Mouse (Mus musculus): ENCODE results near the gene Gm13040. TPM values are rescaled to one million over a fixed set of nuclear protein-coding genes. Genes with fewer than 3 reads are reported as not detected.
"Not testable (repeated sequence)": the region's sequence is repeated elsewhere in the genome, so short reads cannot be mapped to it uniquely, and the experiment has no call there.

The Gm13040 gene
- not detected in 2 replicates for polyA plus RNA-seq (2015; fragmentation: Nextera tagmentation; extraction: Ambion mirVana)

DNA sequence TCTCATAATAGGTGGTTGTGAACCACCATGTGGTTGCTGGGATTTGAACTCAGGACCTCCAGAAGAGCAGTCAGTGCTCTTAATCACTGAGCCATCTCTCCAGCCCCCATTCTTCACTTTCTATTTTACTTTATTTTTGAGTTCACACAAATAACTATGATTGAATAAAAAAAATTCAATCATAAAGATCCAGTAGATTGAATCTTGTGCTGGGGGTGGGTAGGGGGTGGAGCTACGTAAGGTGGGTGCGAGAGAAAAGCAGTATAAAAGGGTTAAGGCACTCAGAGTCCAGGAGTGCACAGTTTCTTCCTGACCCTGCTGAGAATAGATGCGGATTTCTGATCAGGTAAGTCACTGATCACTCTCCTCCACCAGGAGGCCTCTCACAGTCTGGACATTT is at the start of gene Gm13040:
Gene Gm13040, plus strand, starts transcription at position 301 of the 400 bp plus-strand sequence.
- not testable (repeated sequence) for H3K4me2 ChIP-seq (replicated peaks); H3K27ac ChIP-seq; H3K4me3 ChIP-seq (replicated peaks); ATAC-seq; H3K36me3 ChIP-seq; H3K4me1 ChIP-seq (replicated peaks); H3K27me3 ChIP-seq; H3K9me3 ChIP-seq; H3K9ac ChIP-seq (replicated peaks)
- WGBS = no CpG with 5 or more reads among the region's 3 CpGs

GRCm38 (mm10) chr4:143511043-143511442 is 24.7 kb upstream of the Gm13040 start, which contains the start of gene Gm13043:
TSS of gene Gm13043 (plus strand) at chr4:143511343.
- no peaks in the 10 kb centered on the region for H3K27me3 ChIP-seq
- H3K4me3 ChIP-seq (replicated peaks) = no peak within 1 kb of the TSS
- no peak within 1 kb of the TSS for H3K27ac ChIP-seq
- ATAC-seq = no peak
- no peaks in the 10 kb centered on the region for H3K4me1 ChIP-seq (replicated peaks)
- no peaks in the 10 kb centered on the region for H3K9me3 ChIP-seq
- no peaks in the 10 kb centered on the region for H3K36me3 ChIP-seq
- no peak within 1 kb of the TSS for H3K9ac ChIP-seq (replicated peaks)
- no peak within 1 kb of the TSS for H3K4me2 ChIP-seq (replicated peaks)
- 79% methylated on average over 3 of the region's 3 CpGs for WGBS

- not testable (repeated sequence) for H3K9ac ChIP-seq (replicated peaks); H3K4me2 ChIP-seq (replicated peaks); H3K27ac ChIP-seq; H3K4me3 ChIP-seq (replicated peaks); H3K27me3 ChIP-seq; H3K9me3 ChIP-seq; H3K36me3 ChIP-seq; ATAC-seq; H3K4me1 ChIP-seq (replicated peaks)
- WGBS = no CpG with 5 or more reads among the region's 3 CpGs
These were observed 15.6 kb downstream of the Gm13040 start, which contains the start of the genes BC080695 and Gm13057 for GRCm38 (mm10) chr4:143551400-143551799. TSS of gene BC080695 (plus strand) at chr4:143551700. TSS of gene Gm13057 (plus strand) at chr4:143551709.

Other genes starting within 250 kb of the Gm13040 start
- gene Pdpn, start 236.4 kb upstream of the Gm13040 start, polyA plus RNA-seq (2015; fragmentation: Nextera tagmentation; extraction: Ambion mirVana) = 70.8 and 72.5 TPM in 2 replicates
- 0.19 and 0.28 TPM in 2 replicates for gene Lrrc38, start 186.2 kb upstream of the Gm13040 start, polyA plus RNA-seq (2015; fragmentation: Nextera tagmentation; extraction: Ambion mirVana)
- gene Pramel1, start 141.5 kb upstream of the Gm13040 start, polyA plus RNA-seq (2015; fragmentation: Nextera tagmentation; extraction: Ambion mirVana) = not detected in 2 replicates
- 26.0 and 27.5 TPM in 2 replicates for gene Pramef8, start 123.5 kb upstream of the Gm13040 start, polyA plus RNA-seq (2015; fragmentation: Nextera tagmentation; extraction: Ambion mirVana)
- gene Oog4, start 85.6 kb upstream of the Gm13040 start, polyA plus RNA-seq (2015; fragmentation: Nextera tagmentation; extraction: Ambion mirVana) = not detected in 2 replicates
- not detected in 2 replicates for gene Gm13043, start 24.6 kb upstream of the Gm13040 start, polyA plus RNA-seq (2015; fragmentation: Nextera tagmentation; extraction: Ambion mirVana)
- not detected in 2 replicates for gene BC080695, start 15.7 kb downstream of the Gm13040 start, polyA plus RNA-seq (2015; fragmentation: Nextera tagmentation; extraction: Ambion mirVana)
- gene Gm13057, start 15.8 kb downstream of the Gm13040 start, polyA plus RNA-seq (2015; fragmentation: Nextera tagmentation; extraction: Ambion mirVana) = not detected in 2 replicates
- not detected in 2 replicates for gene Gm13083, start 79.0 kb downstream of the Gm13040 start, polyA plus RNA-seq (2015; fragmentation: Nextera tagmentation; extraction: Ambion mirVana)
- not detected in 2 replicates for gene Gm13088, start 121.3 kb downstream of the Gm13040 start, polyA plus RNA-seq (2015; fragmentation: Nextera tagmentation; extraction: Ambion mirVana)
- gene Gm13089, start 166.8 kb downstream of the Gm13040 start, polyA plus RNA-seq (2015; fragmentation: Nextera tagmentation; extraction: Ambion mirVana) = not detected in 2 replicates
- gene Gm13078, start 183.5 kb downstream of the Gm13040 start, polyA plus RNA-seq (2015; fragmentation: Nextera tagmentation; extraction: Ambion mirVana) = not detected in 2 replicates